ENCODE assay signal across 8 mouse cellular contexts in the genomic region with DNA sequence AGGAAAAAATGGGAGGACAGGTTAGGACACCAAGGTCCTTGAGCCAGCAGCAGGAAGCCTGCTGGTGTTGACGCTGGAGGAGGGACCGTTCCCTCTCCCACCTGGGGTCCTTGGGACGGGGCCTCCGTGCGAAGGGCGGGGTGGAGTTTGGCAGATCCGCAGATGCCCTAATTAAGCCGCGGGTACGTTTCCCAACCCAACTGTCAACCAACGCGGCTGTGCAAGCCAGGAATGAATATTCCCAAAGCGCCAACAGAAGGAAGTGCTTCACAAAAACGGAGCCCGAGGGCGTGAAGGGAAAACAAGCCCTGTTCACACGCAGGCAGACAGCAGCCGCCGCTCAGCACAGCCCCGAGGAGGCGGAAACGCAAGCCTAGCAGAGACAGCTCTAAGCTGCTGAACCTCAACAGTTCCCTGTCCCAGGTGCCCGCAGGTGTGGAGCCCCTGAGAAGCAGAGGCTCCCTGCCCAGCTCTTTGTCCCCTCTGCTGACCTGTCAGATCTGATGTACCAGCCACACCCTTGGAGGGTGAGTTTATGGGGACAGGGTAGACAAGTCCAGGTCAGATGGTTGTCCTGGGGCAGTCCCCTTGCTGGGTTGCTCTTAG.
DNase-seq lines count a peak whose midpoint lies in the region; ATAC-seq and TF ChIP-seq lines count a peak whose summit lies in the region.

No protein-coding gene starts in this region.

- H3K4me3 ChIP-seq in kidney, postnatal 0 days (replicated peaks; ENCODE audit: low read depth, low read length): no peak overlapping the region
- peak overlapping the region; percentile 14 for H3K4me3 ChIP-seq in forebrain, embryonic 12.5 days (replicated peaks)
- H3K4me3 ChIP-seq in hindbrain, embryonic 14.5 days (replicated peaks; ENCODE audit: low read length): peak overlapping the region; percentile 27
- peak overlapping the region; percentile 15; the same call in 1 of the 2 replicates for H3K4me3 ChIP-seq in limb, embryonic 11.5 days (ENCODE audit: low read depth, low read length)
- H3K4me3 ChIP-seq in olfactory bulb, adult 2 months (ENCODE audit: insufficient read depth, low read depth, low read length): peak overlapping the region; percentile 6; the same call in 1 of the 2 replicates

- no peak for TF ChIP-seq CTCF in kidney, postnatal 0 days (IDR thresholded peaks at IDR 0.05; ENCODE audit: low read depth)
- TF ChIP-seq CTCF in olfactory bulb, adult 2 months (IDR thresholded peaks at IDR 0.05; ENCODE audit: insufficient read depth, low read depth, low read length): no peak

- 3% methylated on average over 23 of the region's 23 CpGs for WGBS in kidney, postnatal 0 days
- WGBS in forebrain, embryonic 12.5 days: 1% methylated on average over 23 of the region's 23 CpGs
- WGBS in hindbrain, embryonic 14.5 days: 3% methylated on average over 23 of the region's 23 CpGs
- 2% methylated on average over 23 of the region's 23 CpGs for whole genome bisulfite sequencing in limb, embryonic 11.5 days
- WGBS in olfactory bulb, adult 2 months: under 1% methylated on average over 23 of the region's 23 CpGs

- peak overlapping the region; percentile 42 for H3K4me2 ChIP-seq in kidney, postnatal 0 days (ENCODE audit: low read length)
- H3K4me2 ChIP-seq in forebrain, embryonic 12.5 days: peak overlapping the region; percentile 44
- H3K4me2 ChIP-seq in hindbrain, embryonic 14.5 days (replicated peaks): peak overlapping the region; percentile 54
- peak overlapping the region; percentile 46; the same call in 1 of the 2 replicates for H3K4me2 ChIP-seq in limb, embryonic 11.5 days (ENCODE audit: low read depth, severe bottlenecking)

- H3K27me3 ChIP-seq in kidney, postnatal 0 days (ENCODE audit: insufficient read depth, low read length): no peaks in the 10 kb centered on the region
- H3K27me3 ChIP-seq in forebrain, embryonic 12.5 days: peaks cover 23% of the 10 kb centered on the region
- no peaks in the 10 kb centered on the region for H3K27me3 ChIP-seq in hindbrain, embryonic 14.5 days (ENCODE audit: control insufficient read depth, insufficient read depth, low read length)
- 0 out of 2 replicates have a peak, but pooled peaks cover 9% of the 10 kb centered on the region for H3K27me3 ChIP-seq in limb, embryonic 11.5 days (ENCODE audit: control insufficient read depth, insufficient read depth, low read length)

- peak; percentile 19 for DNase-seq in kidney, postnatal 0 days (ENCODE audit: low spot score)
- DNase-seq in kidney, adult 18-20 months: no peak
- peak; percentile 45 for DNase-seq in hindbrain, embryonic 14.5 days (ENCODE audit: low spot score)
- peak; percentile 40 for DNase-seq in limb, embryonic 11.5 days (ENCODE audit: low spot score)
- no peak for DNase-seq in yolk sac, embryonic 10.5 days (ENCODE audit: low spot score)
- DNase-seq in urinary bladder, postnatal 4 days (ENCODE audit: low spot score in 2 of 2): no peak

- ATAC-seq in kidney, postnatal 0 days (replicated peaks; ENCODE audit: low FRiP score, low read depth): no peak
- peak; percentile 46; the same call in 1 of the 2 replicates for ATAC-seq in forebrain, embryonic 12.5 days (ENCODE audit: low FRiP score)
- peak; percentile 57; the same call in 1 of the 2 replicates for ATAC-seq in hindbrain, embryonic 14.5 days (ENCODE audit: low FRiP score)
- no peak for ATAC-seq in limb, embryonic 11.5 days (ENCODE audit: insufficient number of reproducible peaks, low FRiP score, low TSS enrichment, low read depth)

- H3K36me3 ChIP-seq in kidney, postnatal 0 days (ENCODE audit: insufficient read depth, low read length): no peaks in the 10 kb centered on the region
- no peaks in the 10 kb centered on the region for H3K36me3 ChIP-seq in forebrain, embryonic 12.5 days (replicated peaks)
- H3K36me3 ChIP-seq in hindbrain, embryonic 14.5 days (replicated peaks; ENCODE audit: control insufficient read depth, insufficient read depth): no peaks in the 10 kb centered on the region
- H3K36me3 ChIP-seq in limb, embryonic 11.5 days (ENCODE audit: control insufficient read depth, insufficient read depth, low read length): no peaks in the 10 kb centered on the region

- no peak overlapping the region for H3K9ac ChIP-seq in kidney, postnatal 0 days (ENCODE audit: low read depth, low read length)
- no peak overlapping the region for H3K9ac ChIP-seq in forebrain, embryonic 12.5 days
- peak overlapping the region; percentile 56 for H3K9ac ChIP-seq in hindbrain, embryonic 14.5 days
- no peak overlapping the region for H3K9ac ChIP-seq in limb, embryonic 11.5 days (ENCODE audit: low read length)

- no peak for TF ChIP-seq POLR2A in olfactory bulb, adult 2 months (IDR thresholded peaks at IDR 0.05; ENCODE audit: insufficient read depth, low read depth, low read length)

- no peaks in the 10 kb centered on the region for H3K9me3 ChIP-seq in kidney, postnatal 0 days (replicated peaks; ENCODE audit: low read length)
- H3K9me3 ChIP-seq in forebrain, embryonic 12.5 days: no peaks in the 10 kb centered on the region
- H3K9me3 ChIP-seq in hindbrain, embryonic 14.5 days (ENCODE audit: control insufficient read depth, low read length): no peaks in the 10 kb centered on the region
- H3K9me3 ChIP-seq in limb, embryonic 11.5 days (ENCODE audit: control insufficient read depth, low read length): no peaks in the 10 kb centered on the region

- H3K27ac ChIP-seq in kidney, postnatal 0 days: no peak overlapping the region
- H3K27ac ChIP-seq in forebrain, embryonic 12.5 days: no peak overlapping the region
- no peak overlapping the region for H3K27ac ChIP-seq in hindbrain, embryonic 14.5 days
- no peak overlapping the region for H3K27ac ChIP-seq in limb, embryonic 11.5 days (replicated peaks; ENCODE audit: low read depth, low read length)
- no peak overlapping the region for H3K27ac ChIP-seq in olfactory bulb, adult 2 months (ENCODE audit: insufficient read depth, low read depth, low read length)

- 0 out of 2 replicates have a peak, but pooled peaks cover 5% of the 10 kb centered on the region for H3K4me1 ChIP-seq in kidney, postnatal 0 days (replicated peaks; ENCODE audit: insufficient read depth, low read length)
- H3K4me1 ChIP-seq in forebrain, embryonic 12.5 days: peaks cover 10% of the 10 kb centered on the region
- H3K4me1 ChIP-seq in hindbrain, embryonic 14.5 days (replicated peaks; ENCODE audit: control insufficient read depth, insufficient read depth, low read length): peaks cover 4% of the 10 kb centered on the region; the same call in 1 of the 2 replicates
- no peaks in the 10 kb centered on the region for H3K4me1 ChIP-seq in limb, embryonic 11.5 days (ENCODE audit: control insufficient read depth, insufficient read depth, low read length)
- H3K4me1 ChIP-seq in olfactory bulb, adult 2 months (ENCODE audit: control insufficient read depth, insufficient read depth, low read length): peaks cover 6% of the 10 kb centered on the region

Comparison
In these comparisons a context has a peak if more than half of its experiments do, and no peak if none do; other contexts are left out.
1. DNase-seq: peak in kidney, postnatal 0 days (single experiment), hindbrain, embryonic 14.5 days (single experiment) and limb, embryonic 11.5 days (single experiment); none in kidney, adult 18-20 months (single experiment), yolk sac, embryonic 10.5 days (single experiment) and urinary bladder, postnatal 4 days (0 of 2).
2. ATAC-seq: peak in forebrain, embryonic 12.5 days (single experiment) and hindbrain, embryonic 14.5 days (single experiment); none in kidney, postnatal 0 days (single experiment) and limb, embryonic 11.5 days (single experiment).
3. Peak in every context shown above with its lines, with median percentiles within 50 percentile points of each other: H3K4me2 ChIP-seq.